Mouse (Mus musculus) gastrocnemius, postnatal 14 days (tissue): ENCODE data around the gene Stx1b. TPM values are rescaled to one million over a fixed set of nuclear protein-coding genes. Genes with fewer than 3 reads are reported as not detected.

ENCODE experiments used
- DNase-seq: peaks from one replicate; pipeline ENCODE4 v3.0.0; 2021; ENCODE audit warnings: mixed read lengths
- intact Hi-C: fragments of 180-260 bp; cut with DNase I; formaldehyde crosslinking; loops from one replicate; pipeline ENCODE4 v1.15.1; 2025; ENCODE audit warnings: low total_unique reads
- total RNA-seq, 2 experiments: library from RNA; stranded (reverse); gene quantifications; 2 replicates each; pipeline ENCODE4 v1.2.3; 2021

The Stx1b gene
- total RNA-seq, 2 experiments from 2014 or later = 1.1 to 2.2 TPM

DNA sequence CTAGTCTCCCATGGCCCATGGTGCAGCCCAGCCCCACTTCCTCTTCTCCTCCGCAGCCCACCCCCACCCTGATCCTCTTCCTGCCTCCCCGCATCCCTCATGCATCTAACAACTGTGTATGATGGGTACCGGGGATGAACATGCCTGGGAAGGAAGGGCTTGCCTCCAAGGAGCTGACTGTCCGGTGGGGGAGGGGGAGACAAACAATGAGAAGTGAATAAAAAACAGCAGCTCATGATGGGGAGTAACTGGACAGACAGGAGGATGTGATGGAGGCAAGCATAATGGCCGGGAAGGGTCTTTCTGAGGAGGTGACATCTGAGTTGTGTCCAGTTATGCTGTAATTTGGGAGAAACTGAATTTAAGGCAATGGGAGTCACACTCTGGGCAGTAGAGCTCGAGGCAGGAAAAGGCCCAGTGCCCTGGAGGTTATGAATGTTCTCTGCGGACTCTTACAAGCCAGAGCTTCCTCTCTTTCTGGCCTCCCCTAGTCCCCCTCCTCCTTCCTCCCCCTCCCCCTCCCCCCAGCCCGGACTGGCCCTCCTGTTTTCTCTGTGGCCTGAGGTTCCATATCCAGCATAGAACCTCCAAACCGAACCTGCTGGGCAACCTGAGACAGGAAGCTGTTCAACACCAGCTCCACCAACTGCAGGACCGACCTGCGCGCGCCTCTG lies 3.4 kb downstream of the Stx1b start:
- DNase-seq = no peak

DNA sequence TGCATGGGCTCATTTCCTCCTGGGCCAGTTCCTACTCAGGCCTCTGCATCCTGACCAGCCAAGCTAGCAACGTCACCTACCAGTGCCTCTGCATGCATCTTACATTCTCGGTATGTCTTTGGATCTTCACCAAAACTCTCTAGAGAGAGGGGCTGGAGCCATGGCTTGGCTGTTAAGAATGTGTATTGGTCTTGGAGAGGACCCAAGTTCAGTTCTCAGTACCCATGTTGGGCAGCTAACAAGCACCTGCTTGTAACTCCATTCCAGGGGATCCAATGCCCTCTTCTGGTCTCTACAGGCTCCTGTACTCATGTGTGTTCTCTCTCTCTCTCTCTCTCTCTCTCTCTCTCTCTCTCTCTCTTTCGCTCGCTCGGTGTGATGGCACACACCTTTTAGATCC lies 6.6 kb downstream of the Stx1b start:
- intact Hi-C loops = no loop called here
- DNase-seq = no peak

More for the DNA sequence above, 3.4 kb downstream of the Stx1b start:
- intact Hi-C loops = no loop called here

DNA sequence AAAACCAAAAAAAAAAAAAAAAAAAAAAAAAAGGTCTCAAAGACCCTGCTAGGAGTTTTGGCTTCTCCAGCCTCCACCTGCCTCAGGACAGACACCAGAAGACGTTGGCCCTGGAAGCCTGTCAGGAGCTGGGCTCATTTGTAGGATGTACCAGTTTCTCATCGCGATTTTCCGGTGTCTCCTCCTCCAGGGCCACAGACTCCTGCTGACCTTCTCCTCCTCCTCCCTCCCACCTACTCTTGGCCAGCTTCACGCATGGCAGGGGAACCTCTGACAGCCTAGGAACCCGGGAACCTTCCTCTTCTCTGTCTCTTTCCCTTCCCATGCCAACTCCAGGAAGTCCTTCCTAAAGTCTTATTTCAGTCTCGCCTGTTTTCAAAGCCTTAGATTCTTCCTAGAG lies 7.3 kb downstream of the Stx1b start:
- intact Hi-C loops = no loop called here
- DNase-seq = no peak

DNA sequence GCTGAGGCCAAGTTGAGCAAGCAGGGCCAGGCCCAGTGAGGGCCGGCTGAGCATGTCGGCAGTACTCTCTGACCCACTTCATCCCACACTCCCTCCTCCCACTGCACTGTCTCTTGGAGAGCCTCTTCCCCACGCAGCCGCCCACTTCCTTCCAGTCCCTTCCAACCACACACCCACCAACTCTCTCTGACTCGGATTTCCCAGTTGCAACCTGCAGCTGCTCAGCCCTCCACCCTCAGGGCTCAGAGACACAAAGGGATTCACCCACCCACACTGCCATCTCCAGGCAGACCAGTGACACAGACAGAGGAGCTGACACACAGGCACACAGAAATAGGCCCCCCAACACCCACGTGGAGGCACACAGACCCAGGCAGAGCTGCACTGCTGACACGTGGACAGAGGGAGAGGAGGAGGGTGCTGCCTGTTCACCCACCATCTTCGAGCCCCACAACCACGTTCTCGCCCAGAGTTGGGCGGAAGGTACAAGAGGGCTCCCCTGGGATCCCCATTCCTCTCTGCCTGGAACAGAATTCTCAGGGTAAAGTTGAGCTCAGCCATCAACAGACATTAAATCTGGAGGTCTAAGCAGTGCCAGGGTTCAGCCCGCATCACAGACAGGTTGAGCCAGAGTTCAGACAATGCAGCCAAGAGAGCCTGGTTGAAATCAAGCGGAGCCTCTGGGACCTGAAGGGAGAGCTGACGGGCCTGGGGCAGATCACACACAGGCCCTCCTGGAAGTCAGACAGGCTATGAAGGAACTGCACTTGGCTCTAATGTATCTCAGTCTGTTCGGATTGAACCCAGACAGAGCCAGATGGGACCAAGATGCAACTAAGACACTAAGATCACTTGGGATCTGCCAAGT lies 8.2 kb downstream of the Stx1b start:
- DNase-seq = peak; percentile 73
- intact Hi-C loops = no loop called here

DNA sequence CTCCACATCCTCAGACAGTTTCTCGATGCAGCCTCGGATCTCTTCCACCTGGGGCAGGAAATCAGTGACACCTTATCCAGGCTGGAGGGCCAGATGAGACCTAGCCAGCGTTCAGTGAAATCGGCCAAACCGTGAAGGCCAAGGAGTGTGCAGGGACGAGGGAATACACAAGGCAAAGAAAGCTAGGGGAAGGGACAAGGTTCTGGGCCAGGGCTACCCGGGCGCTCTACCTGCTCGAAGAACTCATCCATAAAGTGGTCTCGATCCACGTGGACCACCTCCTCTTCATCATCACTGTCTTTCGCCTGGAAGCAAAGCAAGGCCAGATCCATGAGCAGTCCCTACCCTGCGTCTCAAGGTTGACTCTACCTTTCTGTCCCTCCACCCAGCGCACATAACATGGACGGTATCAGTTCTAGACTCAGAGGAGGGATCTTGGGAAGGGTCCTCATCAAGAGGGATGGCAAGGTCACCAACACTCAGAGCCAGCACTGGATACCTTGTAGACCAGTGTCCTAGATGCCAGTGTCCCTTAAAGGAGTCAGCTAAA lies 9.2 kb downstream of the Stx1b start:
- intact Hi-C loops = no loop called here
- no peak for DNase-seq

DNA sequence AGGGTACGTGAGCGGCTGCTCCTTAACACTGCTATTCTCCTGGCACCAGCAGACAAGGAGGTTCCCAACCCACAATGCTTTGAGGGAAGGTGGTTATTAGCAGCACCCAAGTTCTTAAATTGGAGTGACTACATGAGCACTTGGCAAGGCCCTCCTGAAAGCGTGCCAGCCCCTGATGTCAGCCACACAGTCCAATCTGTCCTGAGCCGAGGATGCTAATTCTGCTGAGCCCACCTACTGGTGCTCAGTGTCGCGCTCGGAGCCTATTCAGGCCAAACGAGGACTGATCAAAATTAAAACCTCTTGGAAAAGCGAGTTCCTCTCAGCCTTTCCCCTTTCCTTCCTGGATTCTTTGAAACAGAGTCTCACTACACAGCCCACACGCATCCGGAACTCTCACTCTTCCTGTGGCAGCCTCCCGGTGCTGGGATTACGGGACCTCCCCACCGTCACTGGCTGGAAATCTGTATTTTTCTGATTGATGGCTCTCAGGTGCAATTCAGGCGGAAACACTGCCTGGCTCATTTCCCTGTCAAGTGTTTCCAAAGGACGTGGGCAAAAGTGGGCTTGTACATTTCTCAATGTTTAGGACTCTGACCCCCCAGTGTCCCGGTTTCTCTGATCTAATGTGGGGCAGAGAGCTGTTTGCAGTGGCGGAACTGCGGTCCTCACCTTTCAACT lies 10.0 kb downstream of the Stx1b start:
- intact Hi-C loops = no loop called here
- DNase-seq = peak; percentile 82

DNA sequence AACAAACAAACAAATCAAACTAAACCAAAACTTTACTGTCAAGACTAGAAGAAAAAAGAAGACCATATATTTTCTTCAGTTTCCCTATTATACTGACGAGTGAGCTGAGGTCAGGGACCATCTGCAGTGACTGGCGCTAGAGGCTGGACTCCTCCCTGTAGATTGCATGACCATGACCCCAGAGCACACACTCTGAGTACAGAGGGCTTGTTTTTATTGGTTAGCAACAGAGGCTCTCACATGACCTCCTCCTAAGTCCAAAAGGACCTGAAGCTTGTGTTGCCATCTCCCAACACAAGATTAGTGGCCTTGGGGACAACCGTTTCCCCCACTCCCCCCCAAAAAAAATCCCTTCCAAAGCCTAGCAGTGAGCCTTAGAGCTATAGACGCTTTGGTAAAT lies 10.5 kb downstream of the Stx1b start:
- no peak for DNase-seq
- intact Hi-C loops = no loop called here

DNA sequence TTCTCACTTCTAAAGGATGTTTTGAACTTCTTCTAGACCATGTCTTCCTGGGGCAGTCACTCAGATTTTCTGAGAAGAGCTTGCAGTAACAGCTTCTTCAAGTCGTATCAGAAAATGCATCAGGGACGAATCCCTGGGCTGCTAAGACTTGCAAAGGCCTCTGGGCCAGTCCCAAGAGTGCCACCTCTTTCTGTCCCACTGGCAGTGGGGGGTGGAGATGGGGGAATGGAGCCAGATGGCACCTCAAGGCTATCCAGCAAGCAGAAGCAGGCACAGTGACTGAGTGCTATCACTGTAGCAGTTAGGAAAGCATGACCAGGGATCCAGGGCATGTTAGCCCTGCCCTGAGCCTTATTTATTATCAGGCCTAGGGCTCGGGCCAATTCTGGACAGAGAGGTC lies 12.1 kb downstream of the Stx1b start:
- intact Hi-C loops = no loop called here
- no peak for DNase-seq

DNA sequence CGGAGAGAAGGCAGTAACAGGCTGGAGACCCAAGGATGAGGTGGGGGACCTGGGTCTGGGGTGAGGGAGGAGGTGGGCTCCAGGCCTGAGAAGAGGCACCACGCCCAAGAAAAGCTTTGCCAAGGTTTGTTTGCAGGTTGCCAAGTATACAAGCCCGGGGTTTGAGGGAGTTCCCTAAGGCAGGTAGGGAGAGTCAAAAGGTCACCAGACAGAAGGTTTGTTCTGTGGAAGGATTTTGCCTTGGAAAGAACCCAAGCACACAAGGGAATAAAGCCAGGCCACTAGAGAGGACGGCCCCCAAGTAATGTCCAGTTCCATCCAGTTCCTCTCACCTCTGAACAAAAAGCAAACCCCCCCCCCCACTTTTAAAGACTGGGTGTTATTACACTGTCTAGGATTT lies 13.1 kb downstream of the Stx1b start:
- intact Hi-C loops = no loop called here
- no peak for DNase-seq

DNA sequence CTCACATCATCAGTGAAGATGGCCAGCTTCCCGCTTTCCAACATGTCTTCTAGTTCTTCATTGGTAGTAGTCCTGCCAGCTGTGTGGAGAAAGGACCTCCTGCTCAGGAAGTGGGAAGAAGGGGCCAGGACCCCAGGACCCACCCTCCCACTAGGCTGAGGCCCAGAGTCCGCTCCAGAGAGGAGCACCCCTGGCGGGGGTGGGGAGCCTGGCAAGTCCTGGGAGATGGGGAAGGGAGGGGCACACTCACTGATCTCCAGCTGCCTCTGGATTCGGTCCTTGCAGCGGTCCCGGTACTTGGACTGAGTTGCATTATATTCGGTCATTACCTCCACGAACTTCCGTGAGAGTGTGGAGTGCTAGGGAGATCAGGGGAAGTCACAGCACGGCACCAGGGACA lies 13.7 kb downstream of the Stx1b start:
- DNase-seq = no peak
- intact Hi-C loops = no loop called here

DNA sequence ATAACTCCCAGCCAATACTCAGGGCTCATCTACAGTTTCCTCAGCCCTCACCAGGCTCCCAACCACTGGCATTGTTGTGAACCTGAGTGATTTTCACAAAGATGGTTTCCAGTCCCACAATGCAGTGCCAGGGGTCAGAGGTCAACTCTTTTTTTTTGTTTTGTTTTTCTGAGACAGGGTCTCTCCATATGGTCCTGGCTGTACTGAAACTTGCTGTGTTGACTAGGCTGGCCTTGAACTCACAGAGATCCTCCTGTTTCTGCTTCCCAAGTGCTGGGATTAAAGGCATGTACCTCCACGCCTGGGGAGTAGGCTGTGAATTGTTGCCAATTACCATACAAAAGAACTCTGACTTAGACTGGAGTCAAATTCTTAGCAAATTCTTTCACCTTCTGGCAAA lies 14.5 kb downstream of the Stx1b start:
- intact Hi-C loops = no loop called here
- no peak for DNase-seq

DNA sequence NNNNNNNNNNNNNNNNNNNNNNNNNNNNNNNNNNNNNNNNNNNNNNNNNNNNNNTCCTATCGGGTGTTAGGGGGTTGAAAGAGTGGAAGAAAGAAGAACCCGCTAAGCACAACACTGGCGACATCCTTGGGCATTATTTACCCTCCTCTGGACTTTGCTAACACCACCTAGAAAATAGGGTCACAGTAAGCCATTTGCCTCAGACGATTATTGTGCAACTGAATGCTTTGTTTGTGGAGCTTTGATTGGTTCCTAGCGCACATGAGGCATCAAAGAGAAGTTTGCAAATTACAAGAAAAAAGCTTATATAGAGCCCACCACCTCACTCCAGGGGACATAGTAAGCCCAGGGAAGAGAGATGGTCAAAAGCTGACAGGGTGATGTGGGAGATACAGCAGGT lies 15.5 kb downstream of the Stx1b start:
- intact Hi-C loops = no loop called here
- DNase-seq = no peak

DNA sequence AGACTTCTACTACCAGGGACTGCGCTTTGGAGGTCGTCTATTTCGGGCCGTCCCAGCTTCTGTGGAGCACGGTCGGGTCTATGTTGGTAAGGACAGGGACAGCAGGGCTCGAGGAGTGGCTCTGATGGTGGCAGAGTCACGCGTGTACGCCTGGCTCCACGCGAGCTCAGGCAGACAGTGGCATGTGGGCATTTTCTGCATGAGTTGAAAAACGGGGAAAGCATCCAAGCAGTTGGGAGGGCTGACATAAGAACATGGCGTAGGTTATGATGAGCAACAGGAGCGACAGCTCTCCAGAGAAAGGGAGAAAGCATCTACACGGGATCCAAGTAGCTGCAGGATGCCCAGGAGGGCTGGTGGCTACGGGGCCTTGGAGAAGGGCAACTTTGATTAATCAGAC lies 22.0 kb downstream of the Stx1b start:
- intact Hi-C loops = no loop called here

DNA sequence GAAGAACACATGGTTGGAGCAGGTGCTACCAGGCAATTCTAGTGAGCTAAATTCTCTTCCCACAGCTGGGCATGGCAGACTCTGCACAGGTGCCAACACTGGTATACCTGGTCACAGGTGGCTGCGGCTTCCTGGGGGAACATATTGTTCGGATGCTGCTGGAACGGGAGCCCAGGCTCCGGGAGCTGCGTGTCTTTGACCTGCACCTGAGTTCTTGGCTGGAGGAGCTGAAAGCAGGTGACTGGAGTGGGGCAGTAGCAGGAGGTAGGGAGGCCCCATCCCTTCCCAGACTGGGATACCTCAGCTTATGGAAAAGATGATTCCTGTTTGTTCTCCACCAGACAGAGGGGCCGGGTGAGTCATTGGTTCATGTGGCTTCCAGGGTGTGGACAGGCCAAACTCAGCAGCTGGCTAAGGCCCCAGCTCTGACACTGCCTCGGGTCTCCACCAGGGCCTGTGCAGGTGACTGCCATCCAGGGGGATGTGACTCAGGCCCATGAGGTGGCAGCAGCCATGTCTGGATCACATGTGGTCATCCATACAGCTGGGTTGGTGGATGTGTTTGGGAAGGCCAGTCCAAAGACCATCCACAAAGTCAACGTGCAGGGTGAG lies 23.2 kb downstream of the Stx1b start:
- no peak for DNase-seq
- intact Hi-C loops = no loop called here

More for the DNA sequence above, 22.0 kb downstream of the Stx1b start:
- DNase-seq = no peak

DNA sequence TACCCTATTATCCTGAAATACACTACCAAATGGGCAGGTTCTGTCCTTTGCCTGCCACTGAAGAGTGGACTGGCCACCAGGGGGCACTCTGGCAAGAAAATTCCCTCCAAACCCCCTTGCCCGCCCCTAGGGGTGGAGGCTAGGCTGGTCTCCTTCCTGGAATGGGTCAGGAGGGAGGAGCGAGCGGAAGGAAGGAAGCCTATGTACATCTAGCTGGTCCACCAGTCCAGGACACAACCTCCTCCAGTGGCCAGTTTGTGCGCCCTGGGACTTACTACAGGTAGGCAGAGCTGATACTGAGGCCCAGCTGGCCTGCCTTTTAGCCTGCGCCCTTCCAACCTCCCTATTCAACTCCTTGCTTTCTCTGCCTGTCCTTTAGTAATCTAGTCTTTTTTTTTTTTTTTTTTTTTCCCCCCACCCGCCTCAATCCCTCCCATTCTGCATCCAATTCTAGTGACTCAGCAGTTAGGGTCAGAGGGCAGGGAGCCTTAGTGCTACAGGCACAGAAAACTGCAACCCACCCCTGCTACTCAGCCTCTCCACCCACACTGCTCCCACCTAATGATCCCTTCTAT lies 23.8 kb downstream of the Stx1b start, which contains the start of gene Hsd3b7:
Gene Hsd3b7, plus strand, starts transcription at position 170 of the 575 bp plus-strand sequence.
- intact Hi-C loops = no loop called here
- DNase-seq = peak; percentile 94

DNA sequence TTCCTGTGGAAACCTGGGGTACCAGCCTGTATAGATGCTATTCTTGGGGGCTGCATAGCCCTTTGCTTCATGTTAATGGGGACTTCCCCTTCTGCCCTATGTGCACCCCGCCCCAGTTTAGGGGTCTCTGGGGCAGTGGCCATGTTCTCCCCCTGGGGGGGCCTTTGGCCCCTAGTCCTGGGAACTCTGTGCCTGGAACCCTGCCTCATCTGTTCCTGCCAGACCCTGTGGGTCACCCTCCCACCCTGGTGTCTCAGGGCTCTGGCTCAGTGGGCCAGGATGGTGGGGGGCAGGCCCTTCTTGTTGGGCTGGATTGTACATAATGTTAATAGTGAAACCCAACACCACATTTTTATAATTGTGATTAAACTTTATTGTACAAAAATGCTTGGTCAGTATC lies 24.6 kb downstream of the Stx1b start:
- intact Hi-C loops = loop anchor here (5.0 kb wide), 1 partner anchor 138 kb away; no protein-coding TSS in a partner anchor
- no peak for DNase-seq

DNA sequence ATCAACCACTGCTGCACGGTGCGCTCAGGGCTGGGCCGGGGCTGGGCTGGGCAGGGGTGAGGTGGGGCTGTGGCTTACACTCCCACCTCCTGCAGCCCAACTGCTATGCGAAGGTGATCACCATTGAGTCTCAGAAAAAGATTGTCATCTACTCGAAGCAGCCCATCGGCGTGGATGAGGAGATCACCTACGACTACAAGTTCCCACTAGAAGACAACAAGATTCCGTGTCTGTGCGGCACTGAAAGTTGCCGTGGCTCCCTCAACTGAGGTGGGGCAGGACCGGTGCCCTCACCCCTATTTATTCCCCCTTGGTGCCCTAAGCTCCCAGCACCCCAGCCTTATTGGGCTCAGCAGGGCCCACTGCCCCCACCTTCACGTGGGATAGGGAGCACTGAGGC lies 25.1 kb downstream of the Stx1b start:
- intact Hi-C loops = loop anchor here (5.0 kb wide), 1 partner anchor 138 kb away; no protein-coding TSS in a partner anchor
- no peak for DNase-seq

DNA sequence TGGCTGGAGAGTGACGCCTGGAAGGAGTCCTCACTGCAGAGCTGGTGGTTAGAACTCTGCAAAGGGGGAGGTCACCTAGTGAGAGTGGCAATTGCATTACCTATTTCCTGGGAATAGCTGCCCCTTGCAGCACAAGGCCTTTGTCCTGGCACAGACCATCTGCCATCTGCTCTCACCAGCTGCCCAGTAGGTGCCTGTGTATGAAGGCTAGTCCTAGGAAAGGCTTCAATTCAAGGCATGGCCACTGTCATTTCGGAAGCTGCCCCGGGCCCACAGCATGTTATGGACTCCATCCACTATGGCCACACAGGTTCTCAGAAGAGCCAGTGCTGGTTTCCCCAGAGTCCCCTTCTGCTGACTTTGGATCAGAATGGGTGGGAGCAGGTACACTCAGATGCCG lies 25.8 kb downstream of the Stx1b start:
- peak; percentile 4 for DNase-seq
- intact Hi-C loops = loop anchor here (5.0 kb wide), 1 partner anchor 139 kb away; no protein-coding TSS in a partner anchor
